Mouse (Mus musculus): ENCODE results near the gene Hist1h2ak. TPM values are rescaled to one million over a fixed set of nuclear protein-coding genes. Genes with fewer than 3 reads are reported as not detected.
A peak's percentile ranks its signal among the peaks of the same experiment; 100 is the strongest.
"Not testable (repeated sequence)": the region's sequence is repeated elsewhere in the genome, so short reads cannot be mapped to it uniquely, and the experiment has no call there.

Gene Hist1h2ak
- total RNA-seq, 2 experiments from 2014 or later: 131 to 185 TPM

GRCm38 (mm10) chr13:21778814-21779766 lies 25.5 kb upstream of the Hist1h2ak start:
- DNase-seq (ENCODE audit: low spot score in 2 of 2): peak in 1 of 2 experiments; percentile 60

GRCm38 (mm10) chr13:21755707-21756106 lies 2.1 kb upstream of the Hist1h2ak start:
- DNase-seq (ENCODE audit: low spot score in 2 of 2): no peak

DNA sequence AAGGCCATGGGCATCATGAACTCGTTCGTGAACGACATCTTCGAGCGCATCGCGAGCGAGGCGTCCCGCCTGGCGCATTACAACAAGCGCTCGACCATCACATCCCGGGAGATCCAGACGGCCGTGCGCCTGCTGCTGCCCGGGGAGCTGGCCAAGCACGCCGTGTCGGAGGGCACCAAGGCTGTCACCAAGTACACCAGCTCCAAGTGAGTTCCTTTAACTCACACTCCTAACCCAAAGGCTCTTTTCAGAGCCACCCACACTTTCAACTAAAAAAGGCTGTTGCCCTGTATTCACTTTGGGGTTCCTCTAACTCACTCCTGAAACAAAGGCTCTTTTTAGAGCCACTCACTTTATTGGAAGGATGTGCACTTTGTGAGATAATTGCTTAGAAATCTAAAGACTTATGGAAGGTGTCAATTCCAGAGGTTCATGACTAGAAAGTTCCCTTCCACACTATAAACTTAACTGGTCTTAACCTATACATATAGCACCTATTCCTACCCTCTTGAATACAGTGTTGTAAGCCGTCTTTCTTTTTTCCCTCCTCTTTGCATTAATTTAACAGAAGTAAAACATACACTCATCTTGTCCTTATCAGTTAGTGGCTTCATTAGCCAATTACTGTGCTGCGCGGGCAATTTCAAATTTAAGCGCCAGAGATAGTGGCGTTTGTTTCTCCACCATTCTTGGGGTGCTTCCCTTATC lies 821 bp upstream of the Hist1h2ak start:
- DNase-seq (ENCODE audit: low spot score in 2 of 2): not testable (repeated sequence)

DNA sequence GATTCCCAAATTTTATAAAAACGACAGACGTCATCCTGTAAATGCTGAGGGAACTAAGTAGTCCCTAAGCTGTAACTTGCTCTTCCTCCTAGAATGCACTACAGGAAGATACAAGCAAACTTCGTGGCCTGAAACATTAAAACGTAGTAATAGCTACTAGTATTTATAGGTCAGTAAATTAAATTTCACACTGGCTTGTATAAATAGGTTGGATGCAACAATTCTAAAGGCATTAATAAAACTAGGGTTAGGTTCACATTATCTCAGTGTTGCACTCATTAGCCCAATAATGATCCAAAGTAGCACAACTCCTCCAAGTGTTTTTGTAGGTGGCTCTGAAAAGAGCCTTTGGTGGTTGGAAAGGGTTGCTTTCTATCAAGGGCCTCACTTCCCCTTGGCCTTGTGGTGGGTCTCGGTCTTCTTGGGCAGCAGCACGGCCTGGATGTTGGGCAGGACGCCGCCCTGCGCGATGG lies 540 bp downstream of the Hist1h2ak start:
- no peak for DNase-seq (ENCODE audit: low spot score in 2 of 2)

DNA sequence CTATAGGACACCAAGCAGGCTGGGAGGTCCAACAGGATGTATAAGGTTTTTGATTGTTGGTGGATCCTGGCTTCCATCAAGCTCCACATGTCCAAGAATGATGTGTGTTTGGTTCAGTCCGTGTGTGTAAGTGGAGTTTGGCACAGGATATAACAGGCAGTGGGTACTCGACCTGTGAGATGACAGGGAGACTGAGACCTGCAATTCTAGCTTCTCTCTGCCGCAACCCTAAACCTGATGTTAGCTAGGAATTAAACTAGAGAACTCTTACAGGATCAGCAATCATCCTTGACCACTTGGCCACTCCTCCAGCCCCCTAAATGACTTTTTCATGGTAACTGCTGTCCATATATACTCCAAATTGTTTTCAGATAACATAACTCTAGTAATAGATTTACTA lies 1.3 kb downstream of the Hist1h2ak start:
- no peak for DNase-seq (ENCODE audit: low spot score in 2 of 2)

DNA sequence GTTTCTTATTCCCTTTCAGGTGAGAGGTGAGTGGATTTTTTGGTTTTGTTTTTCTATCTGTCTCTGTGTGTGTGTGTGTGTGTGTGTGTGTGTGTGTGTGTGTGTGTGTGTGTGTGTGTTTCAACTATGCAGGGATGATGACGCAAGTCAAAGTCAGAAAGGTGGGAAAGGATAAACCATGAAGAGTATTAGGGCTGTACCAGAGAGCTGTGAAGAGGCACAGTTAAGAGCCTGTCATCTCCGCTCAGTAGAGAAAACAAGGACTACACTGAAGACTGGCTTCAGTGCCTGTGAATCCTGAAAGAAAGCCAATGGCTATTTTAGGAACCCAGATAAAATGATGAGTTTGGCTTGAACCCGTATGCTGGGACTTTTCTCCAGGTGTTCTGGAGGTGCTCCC lies 1.8 kb downstream of the Hist1h2ak start:
- DNase-seq (ENCODE audit: low spot score in 2 of 2): no peak

DNA sequence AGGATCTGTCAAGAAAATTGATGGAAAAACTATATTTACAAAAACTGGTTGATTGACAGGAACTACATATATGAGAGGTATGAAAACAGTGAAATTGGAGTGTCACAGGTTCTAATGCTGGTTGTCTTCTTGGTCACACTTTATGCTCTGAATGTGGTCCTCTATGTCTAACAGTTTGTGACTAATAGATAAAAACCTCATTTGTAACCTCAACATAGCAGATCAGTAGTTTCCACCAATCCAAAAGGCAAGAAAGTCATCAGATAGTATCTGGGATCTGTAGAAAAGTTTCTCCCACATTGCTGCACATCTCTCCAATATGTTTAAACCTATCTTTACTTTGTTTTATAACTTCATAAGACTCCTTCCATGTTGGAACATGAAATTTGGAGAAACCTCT lies 2.2 kb downstream of the Hist1h2ak start:
- no peak for DNase-seq (ENCODE audit: low spot score in 2 of 2)

GRCm38 (mm10) chr13:21750159-21751017 lies 3.2 kb downstream of the Hist1h2ak start, which contains the start of gene Hist1h4k:
Gene Hist1h4k (minus strand): TSS chr13:21750505.
- peak; percentile 79 to 91 for DNase-seq (ENCODE audit: low spot score in 2 of 2)

DNA sequence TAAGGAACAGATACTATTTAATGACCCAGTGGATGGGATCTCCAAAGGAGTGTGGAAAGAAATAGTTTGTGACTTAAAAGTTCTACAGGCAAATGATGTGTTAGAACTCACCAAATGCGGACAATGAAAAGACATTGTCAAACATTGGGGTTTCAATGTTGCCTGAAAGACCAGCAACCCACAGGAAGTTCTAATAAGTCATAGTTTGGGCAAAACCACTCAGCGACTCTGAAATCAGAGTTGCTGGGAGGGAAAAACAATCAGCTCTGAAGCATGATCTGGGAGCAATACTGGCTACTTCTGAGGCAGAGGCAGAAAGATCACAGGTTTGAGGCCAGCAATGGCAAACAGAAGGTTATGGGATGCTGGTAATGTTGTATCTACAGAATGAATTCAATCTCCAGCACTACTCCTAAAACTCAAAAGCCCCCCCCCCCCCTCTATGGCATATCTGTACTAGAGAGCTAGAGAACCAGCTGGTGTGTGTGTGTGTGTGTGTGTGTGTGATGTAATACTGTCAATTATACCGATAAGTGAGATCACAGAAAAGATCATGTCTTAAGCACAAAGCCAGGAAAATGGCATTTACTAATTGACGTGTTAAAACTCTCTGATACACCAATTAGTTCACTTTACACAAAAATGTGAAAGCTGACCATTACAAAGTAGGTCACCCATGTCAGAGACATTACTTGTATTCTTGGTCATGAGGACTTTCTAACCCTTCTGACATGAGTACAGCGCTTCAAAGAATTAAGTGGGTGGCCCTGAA lies 4.1 kb downstream of the Hist1h2ak start:
- DNase-seq (ENCODE audit: low spot score in 2 of 2): no peak

- DNase-seq (ENCODE audit: low spot score in 2 of 2): no peak
Observed at GRCm38 (mm10) chr13:21745006-21745405, 8.6 kb downstream of the Hist1h2ak start.

- DNase-seq (ENCODE audit: low spot score in 2 of 2): peak; percentile 31 to 71
Observed at GRCm38 (mm10) chr13:21734906-21735767, 18.5 kb downstream of the Hist1h2ak start, which contains the start of gene Hist1h4j. Gene Hist1h4j (plus strand): TSS chr13:21735064.

DNA sequence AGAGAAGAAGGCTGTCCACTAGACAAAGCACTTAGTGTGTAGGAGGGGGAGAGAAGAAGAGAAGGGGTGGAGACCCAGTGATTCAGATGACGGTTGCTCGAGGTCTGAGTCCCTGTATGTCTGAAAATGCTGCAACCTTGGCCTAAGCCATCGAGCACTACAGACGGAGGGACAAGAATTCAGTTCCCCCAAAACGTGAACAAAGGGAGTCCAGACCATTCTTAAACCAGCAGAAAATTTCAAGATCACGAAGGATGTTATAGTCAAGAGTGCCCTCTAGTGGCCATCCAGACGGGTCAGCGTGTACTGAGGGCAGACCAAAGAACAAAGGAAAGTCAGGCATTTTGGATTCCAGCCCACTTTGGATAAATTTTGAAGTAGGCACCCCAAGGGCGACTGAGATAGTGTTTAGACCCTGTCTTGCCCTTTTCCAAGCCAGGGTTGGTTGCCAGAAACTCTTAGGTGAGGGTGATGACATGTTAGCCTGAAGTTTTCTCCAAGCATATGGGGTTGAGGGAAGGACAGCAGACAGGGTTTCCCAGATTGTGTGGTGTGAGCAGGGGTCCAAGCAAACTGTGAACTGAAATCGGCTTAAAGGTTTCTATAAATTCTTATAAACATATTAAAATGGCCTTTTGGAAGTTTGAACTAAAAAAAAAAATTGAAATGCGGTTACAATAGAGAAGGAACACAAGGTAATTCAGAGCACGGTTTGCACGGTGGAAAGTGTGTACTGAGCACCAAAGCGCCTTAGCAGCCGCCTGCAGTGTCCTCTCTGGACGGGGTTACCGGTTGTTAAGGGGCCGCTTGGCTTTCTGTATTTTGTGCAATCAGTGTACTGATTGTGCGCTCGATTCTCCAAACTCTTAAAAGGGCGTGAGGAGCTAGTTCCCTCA lies 19.4 kb downstream of the Hist1h2ak start:
- DNase-seq (ENCODE audit: low spot score in 2 of 2): peak; percentile 59 to 77

GRCm38 (mm10) chr13:21733466-21733865 lies 20.2 kb downstream of the Hist1h2ak start:
- no peak for DNase-seq (ENCODE audit: low spot score in 2 of 2)

DNA sequence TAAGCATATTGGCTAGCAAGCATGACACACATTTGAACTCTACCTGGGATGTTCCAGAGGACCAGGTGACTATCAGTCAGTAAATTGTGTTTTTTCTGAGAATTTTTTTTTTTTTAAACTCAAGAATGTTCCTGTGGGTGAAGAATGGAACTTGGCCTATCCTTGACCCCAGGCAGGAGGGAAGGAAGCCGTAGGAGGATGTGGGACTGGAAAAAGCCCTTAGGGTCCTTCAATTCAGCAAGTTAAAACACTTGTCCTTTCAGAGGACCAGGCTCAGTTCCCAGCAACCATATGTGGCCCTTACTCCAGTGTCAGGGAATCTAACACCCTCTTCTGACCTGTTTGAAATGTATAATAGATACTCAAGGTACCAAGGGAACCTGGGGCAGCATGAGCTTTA lies 24.1 kb downstream of the Hist1h2ak start:
- no peak for DNase-seq (ENCODE audit: low spot score in 2 of 2)

- no peak for DNase-seq (ENCODE audit: low spot score in 2 of 2)
Observed at GRCm38 (mm10) chr13:21727948-21728572, 25.6 kb downstream of the Hist1h2ak start.

DNA sequence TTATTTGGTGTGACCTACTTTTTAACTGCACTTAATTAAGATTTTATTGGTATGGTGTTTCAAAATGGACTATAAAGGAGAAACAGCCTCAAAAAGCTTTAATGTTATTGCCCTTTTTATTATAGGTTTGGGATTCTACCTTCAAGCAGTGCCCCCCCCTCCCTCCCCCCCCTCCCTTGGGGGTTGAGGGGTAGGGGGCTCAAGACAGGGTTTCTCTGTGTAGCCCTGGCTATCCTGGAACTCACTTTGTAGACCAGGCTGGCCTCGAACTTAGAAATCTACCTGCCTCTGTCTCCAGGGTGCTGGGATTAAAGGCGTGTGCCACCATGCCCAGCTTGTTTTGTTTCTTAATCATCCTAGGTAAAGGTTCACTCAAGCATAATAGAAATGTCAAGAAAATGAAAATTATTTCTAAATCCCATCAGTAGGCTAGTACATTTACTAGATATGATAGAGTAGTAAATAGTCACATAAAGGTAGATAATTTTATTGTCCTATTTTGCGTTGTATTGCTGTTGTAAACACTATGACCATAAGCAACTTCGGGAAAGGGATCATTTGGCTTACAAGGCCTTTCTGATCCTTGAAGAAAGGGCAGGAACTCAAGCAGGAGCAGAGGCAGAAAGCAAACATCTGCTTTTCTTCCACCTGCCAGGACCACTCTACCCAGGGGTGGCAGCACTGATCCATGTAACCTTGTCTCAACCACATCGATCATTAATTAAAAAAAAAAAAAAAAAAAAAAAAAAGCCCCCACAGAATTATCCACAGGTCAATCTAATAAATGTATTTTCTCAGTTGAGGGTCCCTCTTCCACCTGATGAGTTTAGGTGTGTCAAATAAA lies 30.4 kb downstream of the Hist1h2ak start:
- DNase-seq (ENCODE audit: low spot score in 2 of 2): no peak
